Mouse (Mus musculus) kidney, embryonic 16.5 days (tissue): ENCODE data around the gene Krt17. TPM values are rescaled to one million over a fixed set of nuclear protein-coding genes. Genes with fewer than 3 reads are reported as not detected.
"Not testable (repeated sequence)": the region's sequence is repeated elsewhere in the genome, so short reads cannot be mapped to it uniquely, and the experiment has no call there.

Experiments
- ATAC-seq: fragments of 200-750 bp; cut with Nextera tagmentation; 2 replicates; pipeline ENCODE4 v1.8.0; 2017; ENCODE audit warnings: moderate TSS enrichment; ENCODE audit not compliant: low FRiP score, low TSS enrichment
- H3K27ac ChIP-seq: fragments of 300-500 bp; sonication (generic); 2 replicates; pipeline ENCODE4 v1.5.1; 2014; ENCODE audit warnings: low read length
- H3K27me3 ChIP-seq: fragments of 300-500 bp; sonication (generic); 2 replicates; pipeline ENCODE4 v1.6.1; 2014; ENCODE audit warnings: low read length, control low read depth, mixed read lengths; ENCODE audit not compliant: insufficient read depth
- H3K36me3 ChIP-seq: fragments of 300-500 bp; sonication (generic); 2 replicates; pipeline ENCODE4 v1.6.1; 2014; ENCODE audit warnings: low read length, control low read depth, mixed read lengths; ENCODE audit not compliant: insufficient read depth
- H3K4me1 ChIP-seq: fragments of 300-500 bp; sonication (generic); 2 replicates; pipeline ENCODE4 v1.6.1; 2014; ENCODE audit warnings: low read length, control low read depth, mixed read lengths; ENCODE audit not compliant: insufficient read depth
- H3K4me2 ChIP-seq: fragments of 300-500 bp; sonication (generic); replicated peaks from 2 replicates; pipeline ENCODE4 v1.6.1; 2014; ENCODE audit warnings: low read depth, low read length
- H3K4me3 ChIP-seq: fragments of 300-500 bp; sonication (generic); 2 replicates; pipeline ENCODE4 v1.5.1; 2014; ENCODE audit warnings: mild to moderate bottlenecking, low read length
- H3K9ac ChIP-seq: fragments of 300-500 bp; sonication (generic); replicated peaks from 2 replicates; pipeline ENCODE4 v1.6.1; 2014; ENCODE audit warnings: low read length
- H3K9me3 ChIP-seq: fragments of 300-500 bp; sonication (generic); 2 replicates; pipeline ENCODE4 v1.6.1; 2016; ENCODE audit warnings: low read length, control low read depth
- WGBS: fragments of 180-500 bp; shearing (Covaris S2); extraction: QIAGEN DNeasy Blood & Tissue Kit; methylation state at CpG from one replicate; pipeline ENCODE4 v1.1.7; 2014; 5-methylcytosine and 5-hydroxymethylcytosine counted together
- polyA plus RNA-seq: library from polyadenylated mRNA; unstranded; fragments of >200 nt; fragmentation: Nextera tagmentation; extraction: Ambion mirVana; gene quantifications from 2 replicates; pipeline ENCODE4 v1.2.1, GENCODE M21; 2015

The Krt17 gene
- polyA plus RNA-seq, 1 experiment from 2014 or later: 0.32 TPM

DNA sequence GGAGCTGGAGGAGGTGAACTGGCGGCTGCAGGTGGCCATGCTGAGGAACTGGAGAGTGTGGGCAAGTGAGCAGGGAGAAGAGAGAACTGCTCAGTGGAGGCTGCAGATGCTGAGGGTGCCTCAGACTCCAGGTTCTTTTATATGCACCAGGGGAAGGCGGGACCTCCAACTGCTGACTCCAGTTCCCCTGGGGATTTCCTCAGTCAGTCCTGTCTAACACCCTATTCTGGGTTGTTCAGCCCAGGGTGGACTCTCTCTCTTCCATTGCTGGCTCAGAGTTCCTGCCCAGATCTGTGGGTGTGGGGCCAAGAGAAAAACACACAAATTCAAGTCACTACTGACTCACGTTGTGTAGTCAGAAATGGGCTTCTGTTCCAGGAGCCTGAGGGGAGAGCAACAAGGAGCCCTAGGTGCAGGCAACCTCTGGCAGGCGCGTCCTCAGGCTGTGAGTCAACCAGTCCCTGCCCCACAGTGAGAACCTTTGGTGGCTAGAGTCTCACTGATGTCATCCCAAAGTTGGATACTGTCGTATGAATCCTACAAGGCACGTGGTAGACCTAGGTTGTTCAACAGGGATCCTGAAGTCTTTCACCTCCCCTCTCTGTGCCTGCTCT is 11.9 kb downstream of the Krt17 start, which contains the start of gene Krt16:
TSS of gene Krt16 (minus strand) at position 51 of the 614 bp plus-strand sequence.
- H3K9ac ChIP-seq: no peak within 1 kb of the TSS
- no peak within 1 kb of the TSS for H3K4me2 ChIP-seq
- H3K9me3 ChIP-seq: no peaks in the 10 kb centered on the region
- no peaks in the 10 kb centered on the region for H3K4me1 ChIP-seq
- WGBS: 77% methylated on average over 6 of the region's 7 CpGs
- no peaks in the 10 kb centered on the region for H3K27me3 ChIP-seq
- no peaks in the 10 kb centered on the region for H3K36me3 ChIP-seq
- no peak for ATAC-seq
- no peak within 1 kb of the TSS for H3K27ac ChIP-seq
- H3K4me3 ChIP-seq: no peak within 1 kb of the TSS

DNA sequence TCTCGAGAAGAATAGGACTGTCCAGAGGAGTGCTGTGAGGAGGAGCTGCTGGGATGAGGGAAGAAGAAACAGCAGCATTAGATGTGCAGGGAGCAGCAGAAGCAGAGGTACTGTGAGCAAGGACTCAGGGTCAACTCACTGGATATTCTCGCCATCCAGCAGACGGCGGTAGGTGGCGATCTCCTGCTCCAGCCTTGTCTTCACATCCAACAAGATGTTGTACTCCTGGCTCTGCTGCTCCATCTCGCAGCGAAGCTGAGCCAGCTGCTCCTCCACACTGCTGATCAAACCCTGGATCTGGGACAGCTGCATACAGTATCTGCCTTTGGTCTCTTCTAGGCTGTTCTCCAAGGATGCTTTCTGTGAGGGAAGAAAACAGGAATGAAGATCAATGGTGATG is 14.4 kb downstream of the Krt17 start:
- ATAC-seq: not testable (repeated sequence)
- 70% methylated on average over 7 of the region's 7 CpGs for WGBS

DNA sequence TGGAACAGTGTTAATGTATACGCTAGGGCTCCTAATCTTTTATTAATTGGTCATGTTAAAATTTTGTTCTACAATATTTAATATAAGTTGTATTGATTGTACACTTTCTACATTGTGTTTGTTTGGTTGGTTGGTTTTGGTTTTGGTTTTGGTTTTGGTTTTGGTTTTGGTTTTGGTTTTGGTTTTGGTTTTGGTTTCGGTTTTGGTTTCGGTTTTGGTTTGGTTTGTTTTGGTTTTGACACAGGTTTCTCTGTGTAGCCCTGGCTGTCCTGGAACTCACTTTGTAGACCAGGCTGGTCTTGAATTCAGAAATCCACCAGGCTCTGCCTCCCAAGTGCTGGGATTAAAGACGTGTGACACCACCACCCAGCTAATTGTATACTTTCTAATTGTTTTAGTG is 20.6 kb downstream of the Krt17 start:
- H3K4me1 ChIP-seq, H3K36me3 ChIP-seq, H3K27me3 ChIP-seq, H3K4me3 ChIP-seq, H3K4me2 ChIP-seq, ATAC-seq, H3K9me3 ChIP-seq, H3K9ac ChIP-seq, H3K27ac ChIP-seq: not testable (repeated sequence)
- WGBS: 89% methylated on average over 4 of the region's 4 CpGs

More for the DNA sequence above, 14.4 kb downstream of the Krt17 start:
- not testable (repeated sequence) for H3K4me1 ChIP-seq, H3K9ac ChIP-seq, H3K27ac ChIP-seq, H3K27me3 ChIP-seq, H3K36me3 ChIP-seq, H3K4me3 ChIP-seq, H3K4me2 ChIP-seq, H3K9me3 ChIP-seq

DNA sequence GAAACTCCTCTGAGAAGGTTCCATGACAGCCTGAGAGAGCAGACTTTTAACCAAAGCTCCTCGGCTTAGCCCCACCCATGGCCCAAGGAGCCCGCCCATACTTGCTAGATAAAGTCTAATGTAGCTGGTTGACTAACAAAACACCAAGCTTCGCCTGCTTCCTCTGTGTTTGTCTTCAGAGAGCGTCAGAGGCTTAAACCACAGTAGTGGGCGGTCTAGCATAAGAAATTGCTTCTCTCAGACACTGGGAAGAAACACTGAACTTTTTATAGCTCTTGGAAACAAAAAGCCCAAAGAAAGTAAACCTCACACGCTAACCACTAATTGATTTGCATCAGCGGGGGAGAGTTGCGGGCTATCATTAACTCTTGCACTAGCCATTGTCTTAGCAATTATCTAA is 39.1 kb downstream of the Krt17 start:
- no peak overlapping the region for H3K27ac ChIP-seq
- no peaks in the 10 kb centered on the region for H3K27me3 ChIP-seq
- ATAC-seq: no peak
- no peak overlapping the region for H3K4me2 ChIP-seq
- H3K4me1 ChIP-seq: no peaks in the 10 kb centered on the region
- H3K36me3 ChIP-seq: no peaks in the 10 kb centered on the region
- H3K9me3 ChIP-seq: peaks cover 6% of the 10 kb centered on the region; the same call in 1 of the 2 replicates
- 65% methylated on average over 8 of the region's 8 CpGs for WGBS
- no peak overlapping the region for H3K9ac ChIP-seq
- no peak overlapping the region for H3K4me3 ChIP-seq

DNA sequence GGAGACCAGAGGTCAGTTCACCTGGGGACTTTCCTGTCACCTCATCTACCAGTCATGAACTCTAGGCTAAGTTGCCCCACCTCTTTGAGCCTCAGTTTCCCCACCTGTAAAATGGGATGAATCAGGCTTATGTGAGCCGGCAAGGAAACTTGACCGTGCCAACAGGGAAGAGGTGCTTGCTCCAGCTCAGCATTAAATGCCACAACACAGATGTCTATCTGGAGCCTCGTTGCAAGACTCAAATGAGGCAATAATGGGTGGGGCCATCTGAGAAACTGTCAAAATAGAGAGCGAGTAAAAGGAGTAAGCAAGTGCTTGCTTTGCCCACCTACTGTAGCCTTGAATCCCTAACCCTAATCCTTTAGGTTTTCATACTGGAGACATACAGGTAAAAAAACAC is 41.5 kb downstream of the Krt17 start:
- Histone ChIP-seq H3K4me3 (no peak overlapping the region), H3K36me3 (no peaks in the 10 kb centered on the region), H3K4me1 (no peaks in the 10 kb centered on the region), H3K9ac (no peak overlapping the region), H3K4me2 (no peak overlapping the region), H3K27me3 (no peaks in the 10 kb centered on the region), H3K9me3 (no peaks in the 10 kb centered on the region), H3K27ac (no peak overlapping the region)
- WGBS: 87% methylated on average over 4 of the region's 4 CpGs
- ATAC-seq: no peak

DNA sequence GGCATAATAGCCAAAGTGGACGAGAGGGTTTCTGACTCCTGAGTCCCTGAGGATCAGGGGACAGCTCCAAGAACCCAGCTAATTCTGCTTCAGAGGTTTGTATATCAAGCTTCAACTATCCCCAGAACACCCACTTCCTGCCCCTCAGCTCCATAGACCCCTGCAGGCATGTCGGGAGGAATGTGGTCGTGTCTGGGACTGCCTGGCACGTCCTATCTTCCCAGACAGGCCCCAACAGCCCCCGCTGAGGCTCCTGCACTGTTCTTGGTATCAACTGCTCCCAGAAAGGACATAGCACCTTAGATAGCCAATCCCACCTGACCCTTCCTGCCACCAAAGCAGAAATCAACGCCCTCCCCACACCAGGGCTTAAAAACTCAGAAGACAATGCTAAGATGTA is 52.3 kb downstream of the Krt17 start:
- WGBS: 49% methylated on average over 6 of the region's 6 CpGs
- Histone ChIP-seq H3K27ac (no peak overlapping the region), H3K9me3 (no peaks in the 10 kb centered on the region), H3K4me2 (no peak overlapping the region), H3K36me3 (no peaks in the 10 kb centered on the region), H3K27me3 (no peaks in the 10 kb centered on the region), H3K9ac (no peak overlapping the region), H3K4me1 (no peaks in the 10 kb centered on the region), H3K4me3 (no peak overlapping the region)
- no peak for ATAC-seq

DNA sequence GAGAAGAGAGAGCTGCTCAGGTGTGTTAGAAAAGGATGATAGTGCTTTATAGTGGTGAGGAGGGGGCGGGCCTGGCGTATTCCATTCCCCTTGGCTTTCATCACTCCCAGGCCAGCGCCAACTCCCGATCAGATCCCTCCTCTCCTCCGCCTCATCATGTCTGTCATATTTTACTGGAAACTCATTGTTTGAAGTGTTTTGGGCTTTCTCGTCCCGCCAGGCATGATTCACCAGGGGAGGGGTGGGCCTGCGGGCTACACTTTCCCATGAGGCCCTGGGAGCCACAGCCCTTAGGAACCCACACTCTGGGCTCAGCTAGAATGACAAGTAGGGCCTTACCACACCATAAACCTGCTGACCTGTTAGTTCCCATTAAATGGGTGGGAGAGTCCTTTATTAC is 53.3 kb downstream of the Krt17 start, which contains the start of gene Krt14:
TSS of gene Krt14 (minus strand) at position 51 of the 400 bp plus-strand sequence.
- no peak within 1 kb of the TSS for H3K9ac ChIP-seq
- ATAC-seq: no peak
- H3K4me3 ChIP-seq: no peak within 1 kb of the TSS
- no peak within 1 kb of the TSS for H3K27ac ChIP-seq
- no peaks in the 10 kb centered on the region for H3K4me1 ChIP-seq
- no peaks in the 10 kb centered on the region for H3K36me3 ChIP-seq
- H3K9me3 ChIP-seq: no peaks in the 10 kb centered on the region
- 77% methylated on average over 8 of the region's 8 CpGs for WGBS
- no peaks in the 10 kb centered on the region for H3K27me3 ChIP-seq
- H3K4me2 ChIP-seq: no peak within 1 kb of the TSS

Other genes starting within 250 kb of the Krt17 start
- not detected in 2 replicates for gene Krt33a, start 244.8 kb downstream of the Krt17 start, polyA plus RNA-seq
- 0.10 TPM in 1 of 2 replicates, not detected in the other for gene Krt33b, start 231.2 kb downstream of the Krt17 start, polyA plus RNA-seq
- gene Krt34, start 219.5 kb downstream of the Krt17 start, polyA plus RNA-seq: not detected in 2 replicates
- gene Krt31, start 210.5 kb downstream of the Krt17 start, polyA plus RNA-seq: not detected in 2 replicates
- gene Krt32, start 172.8 kb downstream of the Krt17 start, polyA plus RNA-seq: not detected in 2 replicates
- not detected in 2 replicates for gene Krt35, start 164.8 kb downstream of the Krt17 start, polyA plus RNA-seq
- gene Krt36, start 155.4 kb downstream of the Krt17 start, polyA plus RNA-seq: 1.1 and 1.6 TPM in 2 replicates
- 0.36 and 0.37 TPM in 2 replicates for gene Krt13, start 139.5 kb downstream of the Krt17 start, polyA plus RNA-seq
- 1.3 and 3.8 TPM in 2 replicates for gene Krt15, start 125.1 kb downstream of the Krt17 start, polyA plus RNA-seq
- 96.4 and 105 TPM in 2 replicates for gene Krt19, start 112.4 kb downstream of the Krt17 start, polyA plus RNA-seq
- not detected in 2 replicates for gene Krt9, start 67.8 kb downstream of the Krt17 start, polyA plus RNA-seq
- gene Krt14, start 53.5 kb downstream of the Krt17 start, polyA plus RNA-seq: 0.90 and 1.7 TPM in 2 replicates
- not detected in 2 replicates for gene Krt16, start 12.1 kb downstream of the Krt17 start, polyA plus RNA-seq
- not detected in 2 replicates for gene Krt42, start 8.8 kb upstream of the Krt17 start, polyA plus RNA-seq
- 1,403 and 1,568 TPM in 2 replicates for gene Eif1, start 58.9 kb upstream of the Krt17 start, polyA plus RNA-seq
- gene Gast, start 73.4 kb upstream of the Krt17 start, polyA plus RNA-seq: not detected in 2 replicates
- 15.5 and 18.6 TPM in 2 replicates for gene Hap1, start 95.1 kb upstream of the Krt17 start, polyA plus RNA-seq
- gene Jup, start 136.7 kb upstream of the Krt17 start, polyA plus RNA-seq: 153 and 154 TPM in 2 replicates
- 63.1 and 69.1 TPM in 2 replicates for gene P3h4, start 153.8 kb upstream of the Krt17 start, polyA plus RNA-seq
- gene Fkbp10, start 154.7 kb upstream of the Krt17 start, polyA plus RNA-seq: 157 and 159 TPM in 2 replicates
- gene Nt5c3b, start 180.8 kb upstream of the Krt17 start, polyA plus RNA-seq: 126 and 131 TPM in 2 replicates
- gene Klhl10, start 180.9 kb upstream of the Krt17 start, polyA plus RNA-seq: 0.40 and 0.44 TPM in 2 replicates
- 8.4 and 10.1 TPM in 2 replicates for gene Klhl11, start 211.7 kb upstream of the Krt17 start, polyA plus RNA-seq